Mouse (Mus musculus): ENCODE data around the gene Abhd17a. TPM values are rescaled to one million over a fixed set of nuclear protein-coding genes. Genes with fewer than 3 reads are reported as not detected.
"Not testable (repeated sequence)": the region's sequence is repeated elsewhere in the genome, so short reads cannot be mapped to it uniquely, and the experiment has no call there.

Gene Abhd17a
- polyA plus RNA-seq, 1 experiment from 2014 or later: 126 TPM

GRCm38 (mm10) chr10:80611905-80612304 lies 21.8 kb upstream of the Abhd17a start:
- Histone ChIP-seq H3K4me2 (ENCODE audit: low read length) (no peak overlapping the region), H3K36me3 (ENCODE audit: control insufficient read depth, insufficient read depth, low read length) (peaks cover 73% of the 10 kb centered on the region), H3K27me3 (replicated peaks; ENCODE audit: control insufficient read depth, insufficient read depth, low read length) (no peaks in the 10 kb centered on the region), H3K9ac (ENCODE audit: low read length) (no peak overlapping the region), H3K27ac (ENCODE audit: low read depth, low read length) (no peak overlapping the region), H3K4me1 (ENCODE audit: control insufficient read depth, insufficient read depth, low read length) (no peaks in the 10 kb centered on the region), H3K4me3 (ENCODE audit: low read depth, low read length) (no peak overlapping the region), H3K9me3 (replicated peaks; ENCODE audit: control insufficient read depth, low read length) (no peaks in the 10 kb centered on the region)
- WGBS: 98% methylated on average over 3 of the region's 3 CpGs
- DNase-seq (ENCODE audit: low spot score): no peak
- no peak for ATAC-seq

- H3K4me3 ChIP-seq (ENCODE audit: low read depth, low read length): no peak overlapping the region
- no peak overlapping the region for H3K4me2 ChIP-seq (ENCODE audit: low read length)
- H3K27ac ChIP-seq (ENCODE audit: low read depth, low read length): no peak overlapping the region
- H3K9me3 ChIP-seq (replicated peaks; ENCODE audit: control insufficient read depth, low read length): no peaks in the 10 kb centered on the region
- no peaks in the 10 kb centered on the region for H3K4me1 ChIP-seq (ENCODE audit: control insufficient read depth, insufficient read depth, low read length)
- WGBS: 85% methylated on average over 4 of the region's 4 CpGs
- H3K9ac ChIP-seq (ENCODE audit: low read length): no peak overlapping the region
- peaks cover 78% of the 10 kb centered on the region for H3K36me3 ChIP-seq (ENCODE audit: control insufficient read depth, insufficient read depth, low read length)
- H3K27me3 ChIP-seq (replicated peaks; ENCODE audit: control insufficient read depth, insufficient read depth, low read length): no peaks in the 10 kb centered on the region
- peak; percentile 57 for DNase-seq (ENCODE audit: low spot score)
- peak; percentile 48; the same call in 1 of the 2 replicates for ATAC-seq
These were observed 20.9 kb upstream of the Abhd17a start for GRCm38 (mm10) chr10:80611024-80611423.

- WGBS: 92% methylated on average over 9 of the region's 9 CpGs
- Histone ChIP-seq H3K27ac (ENCODE audit: low read depth, low read length) (no peak overlapping the region), H3K4me1 (ENCODE audit: control insufficient read depth, insufficient read depth, low read length) (no peaks in the 10 kb centered on the region), H3K9me3 (replicated peaks; ENCODE audit: control insufficient read depth, low read length) (no peaks in the 10 kb centered on the region), H3K9ac (ENCODE audit: low read length) (no peak overlapping the region), H3K4me2 (ENCODE audit: low read length) (no peak overlapping the region), H3K4me3 (ENCODE audit: low read depth, low read length) (no peak overlapping the region), H3K36me3 (ENCODE audit: control insufficient read depth, insufficient read depth, low read length) (peaks cover 71% of the 10 kb centered on the region), H3K27me3 (replicated peaks; ENCODE audit: control insufficient read depth, insufficient read depth, low read length) (no peaks in the 10 kb centered on the region)
- ATAC-seq: no peak
- DNase-seq (ENCODE audit: low spot score): no peak
These were observed 20.1 kb upstream of the Abhd17a start for GRCm38 (mm10) chr10:80610116-80610785.

- no peak for ATAC-seq
- no peak overlapping the region for H3K9ac ChIP-seq (ENCODE audit: low read length)
- no peaks in the 10 kb centered on the region; the same call in 1 of the 2 replicates for H3K4me1 ChIP-seq (ENCODE audit: control insufficient read depth, insufficient read depth, low read length)
- H3K4me3 ChIP-seq (ENCODE audit: low read depth, low read length): no peak overlapping the region
- H3K27ac ChIP-seq (ENCODE audit: low read depth, low read length): no peak overlapping the region
- WGBS: 92% methylated on average over 10 of the region's 10 CpGs
- H3K36me3 ChIP-seq (ENCODE audit: control insufficient read depth, insufficient read depth, low read length): peaks cover 62% of the 10 kb centered on the region
- DNase-seq (ENCODE audit: low spot score): no peak
- H3K9me3 ChIP-seq (replicated peaks; ENCODE audit: control insufficient read depth, low read length): no peaks in the 10 kb centered on the region
- no peaks in the 10 kb centered on the region for H3K27me3 ChIP-seq (replicated peaks; ENCODE audit: control insufficient read depth, insufficient read depth, low read length)
- H3K4me2 ChIP-seq (ENCODE audit: low read length): no peak overlapping the region
These were observed 19.3 kb upstream of the Abhd17a start for GRCm38 (mm10) chr10:80609269-80609924.

- H3K27me3 ChIP-seq (replicated peaks; ENCODE audit: control insufficient read depth, insufficient read depth, low read length): no peaks in the 10 kb centered on the region
- DNase-seq (ENCODE audit: low spot score): no peak
- H3K4me1 ChIP-seq (ENCODE audit: control insufficient read depth, insufficient read depth, low read length): peaks cover 8% of the 10 kb centered on the region
- no peak for ATAC-seq
- no peak overlapping the region for H3K4me2 ChIP-seq (ENCODE audit: low read length)
- H3K36me3 ChIP-seq (ENCODE audit: control insufficient read depth, insufficient read depth, low read length): peaks cover 53% of the 10 kb centered on the region
- H3K9ac ChIP-seq (ENCODE audit: low read length): no peak overlapping the region
- H3K4me3 ChIP-seq (ENCODE audit: low read depth, low read length): no peak overlapping the region
- no peaks in the 10 kb centered on the region for H3K9me3 ChIP-seq (replicated peaks; ENCODE audit: control insufficient read depth, low read length)
- no peak overlapping the region for H3K27ac ChIP-seq (ENCODE audit: low read depth, low read length)
- 78% methylated on average over 3 of the region's 3 CpGs for WGBS
These were observed 18.3 kb upstream of the Abhd17a start for GRCm38 (mm10) chr10:80608435-80608834.

- DNase-seq (ENCODE audit: low spot score) (no peak), ATAC-seq (no peak)
- 97% methylated on average over 34 of the region's 34 CpGs for WGBS
These were observed 16.7 kb upstream of the Abhd17a start for GRCm38 (mm10) chr10:80606737-80607350.

GRCm38 (mm10) chr10:80606306-80606705 lies 16.2 kb upstream of the Abhd17a start:
- H3K9me3 ChIP-seq (replicated peaks; ENCODE audit: control insufficient read depth, low read length): no peaks in the 10 kb centered on the region
- H3K36me3 ChIP-seq (ENCODE audit: control insufficient read depth, insufficient read depth, low read length): peaks cover 43% of the 10 kb centered on the region
- DNase-seq (ENCODE audit: low spot score) (no peak), ATAC-seq (no peak)
- WGBS: 91% methylated on average over 23 of the region's 23 CpGs
- no peak overlapping the region for H3K4me3 ChIP-seq (ENCODE audit: low read depth, low read length)
- H3K9ac ChIP-seq (ENCODE audit: low read length): no peak overlapping the region
- H3K4me2 ChIP-seq (ENCODE audit: low read length): no peak overlapping the region
- no peaks in the 10 kb centered on the region for H3K27me3 ChIP-seq (replicated peaks; ENCODE audit: control insufficient read depth, insufficient read depth, low read length)
- H3K4me1 ChIP-seq (ENCODE audit: control insufficient read depth, insufficient read depth, low read length): peaks cover 14% of the 10 kb centered on the region
- H3K27ac ChIP-seq (ENCODE audit: low read depth, low read length): no peak overlapping the region

More at GRCm38 (mm10) chr10:80606737-80607350, 16.7 kb upstream of the Abhd17a start:
- no peaks in the 10 kb centered on the region for H3K9me3 ChIP-seq (replicated peaks; ENCODE audit: control insufficient read depth, low read length)
- no peak overlapping the region for H3K27ac ChIP-seq (ENCODE audit: low read depth, low read length)
- peaks cover 43% of the 10 kb centered on the region for H3K36me3 ChIP-seq (ENCODE audit: control insufficient read depth, insufficient read depth, low read length)
- H3K4me2 ChIP-seq (ENCODE audit: low read length): no peak overlapping the region
- H3K9ac ChIP-seq (ENCODE audit: low read length): no peak overlapping the region
- no peaks in the 10 kb centered on the region for H3K27me3 ChIP-seq (replicated peaks; ENCODE audit: control insufficient read depth, insufficient read depth, low read length)
- H3K4me3 ChIP-seq (ENCODE audit: low read depth, low read length): no peak overlapping the region
- H3K4me1 ChIP-seq (ENCODE audit: control insufficient read depth, insufficient read depth, low read length): peaks cover 14% of the 10 kb centered on the region

GRCm38 (mm10) chr10:80605721-80606120 lies 15.6 kb upstream of the Abhd17a start, which contains the start of gene Gm49322:
TSS of gene Gm49322 (plus strand) at chr10:80606021.
- H3K9me3 ChIP-seq (replicated peaks; ENCODE audit: control insufficient read depth, low read length); H3K9ac ChIP-seq (ENCODE audit: low read length); ATAC-seq; H3K27ac ChIP-seq (ENCODE audit: low read depth, low read length); H3K27me3 ChIP-seq (replicated peaks; ENCODE audit: control insufficient read depth, insufficient read depth, low read length); H3K4me3 ChIP-seq (ENCODE audit: low read depth, low read length); H3K4me2 ChIP-seq (ENCODE audit: low read length); DNase-seq (ENCODE audit: low spot score): not testable (repeated sequence)
- Histone ChIP-seq H3K36me3 (ENCODE audit: control insufficient read depth, insufficient read depth, low read length) (peaks cover 43% of the 10 kb centered on the region), H3K4me1 (ENCODE audit: control insufficient read depth, insufficient read depth, low read length) (peaks cover 14% of the 10 kb centered on the region)
- WGBS: 83% methylated on average over 4 of the region's 4 CpGs

GRCm38 (mm10) chr10:80604988-80605387 lies 14.8 kb upstream of the Abhd17a start:
- Histone ChIP-seq H3K36me3 (ENCODE audit: control insufficient read depth, insufficient read depth, low read length) (peaks cover 38% of the 10 kb centered on the region), H3K27me3 (replicated peaks; ENCODE audit: control insufficient read depth, insufficient read depth, low read length) (no peaks in the 10 kb centered on the region), H3K27ac (ENCODE audit: low read depth, low read length) (no peak overlapping the region), H3K4me2 (ENCODE audit: low read length) (no peak overlapping the region), H3K4me3 (ENCODE audit: low read depth, low read length) (no peak overlapping the region), H3K9me3 (replicated peaks; ENCODE audit: control insufficient read depth, low read length) (no peaks in the 10 kb centered on the region), H3K4me1 (ENCODE audit: control insufficient read depth, insufficient read depth, low read length) (peaks cover 14% of the 10 kb centered on the region), H3K9ac (ENCODE audit: low read length) (no peak overlapping the region)
- DNase-seq (ENCODE audit: low spot score) (no peak), ATAC-seq (no peak)
- WGBS: 91% methylated on average over 2 of the region's 2 CpGs

Data from forebrain, embryonic 14.5 days (tissue).